Mouse (Mus musculus): ENCODE results near the gene Zbtb43.

The Zbtb43 gene

DNA sequence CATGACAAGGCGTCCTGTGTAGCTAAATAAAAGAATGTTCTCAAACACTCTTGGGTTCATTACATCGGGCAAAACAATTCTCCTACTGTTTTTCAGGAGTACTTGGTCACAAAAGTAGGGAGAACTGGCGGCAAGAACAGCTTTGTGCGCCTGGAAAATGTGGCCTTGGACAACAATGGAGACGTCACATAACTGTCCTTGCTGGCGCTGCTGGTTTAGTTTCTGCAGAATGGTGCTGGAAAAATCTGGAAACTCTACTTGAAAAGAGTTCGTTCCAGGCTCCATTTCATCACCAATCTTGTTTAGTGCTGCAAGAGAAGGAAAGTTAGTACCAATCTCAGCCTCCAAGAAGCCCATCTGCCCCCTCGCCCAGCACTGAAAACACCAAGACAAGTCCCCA, 13.5 kb downstream of the Zbtb43 start:
- DNase-seq (ENCODE audit: low spot score in 2 of 2) = no peak

DNA sequence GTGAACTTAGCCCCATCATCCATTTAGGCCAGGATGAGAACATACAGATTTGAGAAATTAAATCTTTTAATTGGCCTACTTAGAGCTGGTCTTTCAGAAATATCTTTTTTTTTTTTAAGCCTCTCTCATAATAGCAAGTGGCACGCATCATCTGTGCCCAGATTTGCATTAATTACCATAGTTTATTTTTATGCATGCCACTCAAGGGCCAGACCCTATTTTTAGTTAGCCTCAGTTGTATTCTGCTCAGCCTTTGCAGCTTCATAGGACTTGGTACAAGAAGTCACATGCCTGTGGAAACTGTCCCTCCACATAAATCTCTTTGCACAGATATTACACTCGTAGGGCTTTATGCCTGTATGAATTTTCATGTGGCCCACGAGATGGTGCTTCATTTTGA, 14.9 kb downstream of the Zbtb43 start:
- DNase-seq (ENCODE audit: low spot score in 2 of 2) = peak in 1 of 2 experiments; percentile 74

- no peak for DNase-seq (ENCODE audit: low spot score in 2 of 2)
Measured at GRCm38 (mm10) chr2:33452721-33453120, 15.6 kb downstream of the Zbtb43 start.

- no peak for DNase-seq (ENCODE audit: low spot score in 2 of 2)
Measured at GRCm38 (mm10) chr2:33452140-33452539, 16.2 kb downstream of the Zbtb43 start.

DNA sequence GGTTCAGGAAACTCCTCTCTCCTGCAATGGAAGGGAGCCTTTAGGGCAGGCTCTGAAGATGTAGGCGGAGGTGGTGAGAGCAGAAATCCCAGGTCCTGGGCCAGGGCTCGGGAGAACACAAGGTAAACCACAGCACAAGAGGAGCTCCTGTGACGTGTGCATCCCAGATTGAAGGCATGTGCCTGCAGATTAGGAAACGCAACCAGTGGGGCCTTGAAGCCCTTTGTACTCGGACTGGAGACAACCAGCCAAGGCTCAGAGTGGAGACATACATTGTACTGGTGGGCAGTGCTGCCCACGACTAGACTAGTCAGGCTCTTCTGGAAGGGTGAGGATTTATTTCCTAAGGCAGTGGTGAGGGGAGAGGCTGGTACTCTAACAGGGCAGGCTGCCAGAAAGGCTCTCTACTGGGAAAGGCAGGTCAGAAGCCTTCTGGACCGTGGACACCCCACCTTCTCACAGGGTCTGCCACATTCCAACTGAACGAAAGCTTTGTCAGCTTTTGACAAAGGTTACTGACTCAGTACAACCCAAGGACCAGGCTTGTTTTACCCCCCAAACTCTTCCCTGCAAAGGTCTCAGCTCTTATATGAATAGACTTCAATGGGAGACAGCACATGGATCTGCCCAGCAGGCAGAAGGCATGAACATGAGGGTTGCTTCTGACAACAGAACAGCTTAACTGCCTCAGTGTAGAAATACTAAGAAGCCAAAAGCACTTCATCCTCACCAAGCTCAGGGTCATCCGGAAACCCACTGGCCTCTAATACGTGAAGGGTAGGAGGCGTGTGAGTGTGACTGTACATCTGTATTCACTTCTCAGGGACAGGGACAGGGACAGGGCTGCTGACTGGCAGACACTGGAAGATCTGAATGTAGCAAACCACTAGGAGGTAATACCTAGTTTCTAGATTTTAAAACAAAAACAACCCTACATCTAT, 17.1 kb downstream of the Zbtb43 start:
- DNase-seq (ENCODE audit: low spot score in 2 of 2) = no peak

DNA sequence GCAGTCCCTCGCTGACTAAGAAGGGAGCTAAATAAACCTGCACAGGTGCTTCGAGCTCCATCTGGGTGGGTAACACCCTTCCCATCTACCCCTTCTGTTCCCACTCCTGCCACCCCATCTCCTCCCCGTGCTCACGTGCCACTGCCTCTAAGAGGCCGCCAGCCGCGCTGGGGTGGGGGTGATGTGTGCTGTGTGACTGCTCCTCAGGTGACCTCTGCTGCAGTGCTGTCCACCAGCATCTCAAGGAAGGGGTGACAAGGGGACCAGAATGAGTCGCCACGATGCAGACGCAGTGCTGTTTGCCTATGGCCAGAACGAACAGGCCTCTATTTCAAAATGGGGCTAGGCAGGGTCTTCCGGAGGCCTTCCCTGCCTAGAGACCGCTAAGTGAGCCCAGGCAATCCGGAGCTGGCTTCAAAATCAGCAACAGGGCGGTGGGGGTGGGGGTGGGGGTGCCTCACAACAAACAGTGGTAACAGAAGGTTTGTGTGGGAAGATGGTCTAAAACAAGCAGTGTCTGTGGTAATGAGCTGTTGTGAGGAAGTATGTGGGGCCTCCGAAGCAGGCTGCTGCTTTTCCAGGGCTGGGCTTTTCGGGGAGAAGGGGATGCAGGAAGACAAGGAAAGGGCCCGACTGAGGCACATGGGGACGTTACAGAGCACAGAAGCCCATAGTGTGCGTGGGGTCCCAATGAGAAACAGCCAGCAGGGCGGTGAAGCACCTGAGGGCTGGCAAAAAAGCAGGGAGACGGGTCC, 19.1 kb downstream of the Zbtb43 start:
- DNase-seq (ENCODE audit: low spot score in 2 of 2) = no peak

GRCm38 (mm10) chr2:33446796-33447195, 21.6 kb downstream of the Zbtb43 start:
- no peak for DNase-seq (ENCODE audit: low spot score in 2 of 2)

DNA sequence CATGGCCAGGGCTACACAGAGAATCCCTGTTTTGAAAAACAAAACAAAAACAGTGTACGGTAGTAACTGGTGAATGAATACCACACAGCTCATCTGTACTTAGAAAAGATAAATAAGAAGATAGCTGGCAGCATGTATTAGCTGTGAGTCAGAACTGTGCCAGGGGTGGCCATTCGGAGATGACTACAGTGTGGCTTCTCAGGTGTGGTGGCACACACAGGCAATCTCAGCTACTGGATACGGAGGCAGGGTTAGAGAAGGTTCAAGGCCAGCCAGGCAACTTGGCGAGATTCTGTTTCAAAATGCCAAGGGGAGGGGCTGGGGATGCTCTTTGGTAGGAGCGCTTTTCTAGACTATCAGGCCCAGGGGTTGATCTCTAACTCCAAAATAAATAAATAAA, 22.6 kb downstream of the Zbtb43 start:
- no peak for DNase-seq (ENCODE audit: low spot score in 2 of 2)

- no peak for DNase-seq (ENCODE audit: low spot score in 2 of 2)
Measured at GRCm38 (mm10) chr2:33444862-33445261, 23.5 kb downstream of the Zbtb43 start.

GRCm38 (mm10) chr2:33444358-33444757, 24.0 kb downstream of the Zbtb43 start:
- DNase-seq (ENCODE audit: low spot score in 2 of 2) = peak; percentile 86 to 92

- no peak for DNase-seq (ENCODE audit: low spot score in 2 of 2)
Measured at GRCm38 (mm10) chr2:33442701-33443100, 25.7 kb downstream of the Zbtb43 start.

DNA sequence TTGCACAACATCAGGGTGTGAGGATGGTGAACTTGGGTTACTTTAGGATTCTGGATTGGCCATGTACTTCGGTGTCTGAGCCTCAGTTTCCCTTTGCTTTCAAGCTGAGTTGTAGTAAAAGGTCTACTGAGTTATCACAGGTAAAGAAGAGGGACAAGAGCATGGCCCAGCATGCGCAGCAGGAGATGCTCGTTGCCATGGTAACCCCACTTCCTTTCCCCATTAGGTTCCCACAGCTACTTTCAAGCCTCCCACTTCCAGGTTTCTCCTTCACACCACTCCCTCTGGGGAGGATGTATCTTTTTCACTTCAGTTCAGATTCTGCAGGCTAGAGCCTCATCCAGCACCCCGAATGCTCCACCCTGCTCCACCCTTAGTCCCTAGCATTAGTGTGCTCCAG, 27.5 kb downstream of the Zbtb43 start:
- DNase-seq (ENCODE audit: low spot score in 2 of 2) = peak in 1 of 2 experiments; percentile 76

DNA sequence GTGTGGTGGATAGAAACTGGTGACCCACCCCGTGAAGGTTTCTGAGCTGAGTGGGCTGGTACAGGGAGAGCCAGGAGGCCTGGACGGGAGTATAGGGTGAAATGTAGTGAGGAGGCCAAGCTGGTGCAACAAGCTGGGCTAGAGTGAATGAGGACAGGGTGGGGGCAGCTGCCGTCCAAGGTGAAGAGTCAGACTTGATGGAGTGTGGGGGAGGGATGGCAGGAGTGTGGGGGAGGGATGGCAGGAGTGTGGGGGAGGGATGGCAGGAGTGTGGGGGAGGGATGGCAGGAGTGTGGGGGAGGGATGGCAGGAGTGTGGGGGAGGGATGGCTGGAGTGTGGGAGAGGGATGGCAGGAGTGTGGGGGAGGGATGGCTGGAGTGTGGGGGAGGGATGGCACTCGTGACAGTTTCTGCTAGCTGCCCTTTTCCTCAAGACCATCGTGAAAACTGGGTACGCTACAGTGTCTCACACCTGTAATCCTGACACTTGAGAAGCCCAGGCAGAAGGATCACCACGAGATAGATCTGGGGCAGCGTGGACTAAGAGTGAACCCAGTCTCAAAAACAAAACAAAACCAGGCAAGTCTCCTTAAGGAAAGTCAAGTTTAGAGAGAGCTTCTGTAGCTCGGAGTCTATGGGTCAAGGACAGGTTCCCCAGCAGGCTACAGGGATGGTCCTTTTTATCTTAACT, 28.2 kb downstream of the Zbtb43 start:
- DNase-seq (ENCODE audit: low spot score in 2 of 2) = no peak

DNA sequence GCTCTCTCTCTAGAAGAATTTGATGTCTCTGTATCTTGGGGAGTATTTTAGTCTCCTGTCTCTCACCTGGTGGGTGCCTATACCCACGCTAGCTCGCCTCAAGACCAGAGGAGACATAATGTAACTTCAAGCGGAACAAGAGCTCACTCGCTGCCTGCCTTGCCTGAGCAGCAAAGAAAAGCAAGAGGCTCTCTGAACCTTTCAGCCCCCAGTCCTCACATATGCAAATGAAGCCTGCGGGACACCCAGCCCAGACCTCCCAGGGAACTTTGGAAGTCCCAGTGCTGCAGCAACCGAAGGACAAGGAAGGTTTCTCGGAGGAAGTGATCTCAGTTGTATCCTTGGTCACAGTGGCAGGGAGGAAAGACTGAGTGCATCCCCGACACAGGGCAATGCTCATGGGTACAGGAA, 28.9 kb downstream of the Zbtb43 start:
- DNase-seq (ENCODE audit: low spot score in 2 of 2) = peak in 1 of 2 experiments; percentile 62

GRCm38 (mm10) chr2:33438377-33438776, 30.0 kb downstream of the Zbtb43 start:
- no peak for DNase-seq (ENCODE audit: low spot score in 2 of 2)

DNA sequence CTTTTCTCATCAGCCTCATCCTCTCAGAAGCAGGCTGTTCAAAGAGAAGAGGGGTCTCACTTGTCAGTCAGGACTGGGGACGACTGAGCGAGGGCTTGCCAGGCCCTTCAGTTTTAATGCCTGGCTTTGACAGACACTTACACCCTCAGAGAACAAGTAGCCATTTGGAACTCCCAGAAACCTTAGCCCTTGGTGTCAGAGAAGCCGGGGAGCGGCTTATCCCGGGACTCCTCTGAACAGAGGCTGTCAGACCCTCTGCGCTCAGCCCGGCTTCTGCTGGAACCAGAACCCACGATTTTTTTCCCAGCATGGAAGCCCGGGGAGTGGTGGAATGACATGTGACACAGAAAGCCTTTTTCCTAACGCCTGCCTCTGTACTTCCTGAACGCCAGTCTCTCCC, 31.2 kb downstream of the Zbtb43 start:
- DNase-seq (ENCODE audit: low spot score in 2 of 2) = no peak

- DNase-seq (ENCODE audit: low spot score in 2 of 2) = no peak
Measured at GRCm38 (mm10) chr2:33436035-33436580, 32.3 kb downstream of the Zbtb43 start.

DNA sequence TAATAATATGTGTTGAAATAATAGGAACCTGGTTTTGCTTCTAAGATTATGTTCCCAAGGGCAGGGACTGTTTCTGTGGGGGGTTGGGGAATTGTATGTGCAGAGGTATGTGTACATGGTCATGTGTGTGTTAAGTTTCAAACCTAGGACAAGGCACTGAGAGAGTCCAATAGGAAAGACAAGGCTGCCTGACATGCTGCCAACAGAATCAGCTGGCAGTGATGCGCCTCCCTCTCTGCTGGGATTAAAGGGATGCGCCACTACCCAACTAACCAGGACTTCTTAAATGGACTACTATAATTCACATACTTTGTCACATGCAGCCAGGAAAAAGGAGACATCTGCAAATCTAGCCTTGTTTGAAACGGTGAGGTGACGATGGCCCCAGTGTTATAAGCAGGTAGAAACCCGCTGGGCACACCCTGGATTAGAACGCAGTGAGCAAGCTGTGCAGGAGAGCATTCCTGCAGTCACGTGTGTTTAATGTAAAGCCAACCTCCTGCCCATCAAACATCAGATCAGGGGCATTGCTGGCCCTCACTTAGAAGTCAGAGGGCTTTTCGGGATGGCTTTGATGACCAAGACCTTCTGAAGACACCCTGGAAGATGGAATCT, 33.2 kb downstream of the Zbtb43 start:
- DNase-seq (ENCODE audit: low spot score in 2 of 2) = no peak

- peak in 1 of 2 experiments; percentile 66 for DNase-seq (ENCODE audit: low spot score in 2 of 2)
Measured at GRCm38 (mm10) chr2:33432877-33433276, 35.5 kb downstream of the Zbtb43 start.

DNA sequence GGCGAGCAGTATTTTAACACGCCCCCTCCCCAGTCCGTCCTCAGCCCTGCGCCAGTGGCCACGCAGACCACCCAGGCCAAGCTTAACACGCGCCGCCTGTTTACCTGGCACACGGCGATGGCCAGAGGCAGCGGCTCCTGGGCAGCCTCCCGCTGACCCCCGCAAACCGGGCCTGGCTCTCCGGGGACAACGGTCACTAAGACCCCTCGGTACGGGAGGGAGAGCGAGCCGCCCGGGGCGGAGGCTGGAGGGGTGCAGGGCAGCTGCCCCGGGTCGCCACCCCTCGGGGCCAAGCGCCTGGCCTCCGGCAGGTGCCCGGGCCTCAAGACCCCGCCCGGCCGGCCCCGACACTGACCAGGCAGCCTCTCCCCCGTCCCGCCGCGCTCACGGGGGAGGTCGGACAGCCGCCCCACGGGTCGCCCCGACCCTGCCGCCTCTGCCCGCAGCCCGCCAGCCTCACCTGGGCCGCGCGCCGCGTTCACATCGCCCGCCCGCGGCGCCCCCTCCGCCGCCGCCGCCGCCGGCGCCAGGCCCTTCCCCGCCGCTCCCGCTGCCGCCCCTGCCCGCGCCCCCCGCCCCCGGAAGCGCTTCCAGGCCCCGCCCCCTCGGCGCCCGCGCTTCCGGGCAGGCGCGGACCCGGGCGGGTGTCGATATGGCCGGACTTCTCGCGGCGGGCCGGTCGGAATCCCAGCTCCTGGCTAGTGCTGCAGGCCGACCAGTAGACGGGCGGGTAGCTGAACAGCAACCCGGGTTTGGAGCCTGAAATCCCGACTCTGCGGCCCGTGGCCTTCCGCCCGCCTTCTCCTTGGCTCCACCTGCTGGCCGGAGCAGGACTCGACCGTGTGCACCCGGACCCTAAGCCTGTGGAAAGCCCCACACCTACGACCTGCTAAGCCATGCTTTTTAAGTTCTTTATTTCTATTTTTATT, 37.3 kb downstream of the Zbtb43 start, which contains the start of gene Zbtb34:
TSS of gene Zbtb34 (minus strand) at position 554 of the 929 bp plus-strand sequence.
- peak; percentile 66 to 70 for DNase-seq (ENCODE audit: low spot score in 2 of 2)
